Mouse (Mus musculus) left cerebral cortex, adult 2 months (tissue): ENCODE results near the gene Tmem40. TPM values are rescaled to one million over a fixed set of nuclear protein-coding genes. Genes with fewer than 3 reads are reported as not detected.

Experiments
- DNase-seq, 2 experiments: peaks; one replicate each; pipeline ENCODE4 v3.0.0; 2021 to 2022; ENCODE audit warnings: low spot score in 2 of 2, mixed read lengths in 1 of 2; ENCODE audit errors: extremely low spot score in 1 of 2
- H3K27ac ChIP-seq: fragments of 200-600 bp; 2 replicates; pipeline ENCODE4 v1.8.1; 2022
- H3K4me3 ChIP-seq: fragments of 200-600 bp; 2 replicates; pipeline ENCODE4 v1.8.1; 2022
- CTCF ChIP-seq: fragments of 200-600 bp; IDR thresholded peaks from 2 replicates; pipeline ENCODE4 v1.8.1; 2022; ENCODE audit warnings: antibody characterized with exemption, mild to moderate bottlenecking, moderate library complexity
- intact Hi-C: fragments of 180-260 bp; cut with DNase I; formaldehyde crosslinking; loops from one replicate; pipeline ENCODE4 v1.15.1; 2025
- microRNA-seq, 2 experiments: library from miRNA; unstranded; fragments of <30 nt; microRNA quantifications; one replicate each; pipeline ENCODE4 v1.2.0; 2021
- total RNA-seq, 2 experiments: library from RNA; stranded (reverse); gene quantifications; 2 replicates each; pipeline ENCODE4 v1.2.3; 2021

Tmem40 gene
- total RNA-seq, 2 experiments from 2014 or later = 1.2 TPM

DNA sequence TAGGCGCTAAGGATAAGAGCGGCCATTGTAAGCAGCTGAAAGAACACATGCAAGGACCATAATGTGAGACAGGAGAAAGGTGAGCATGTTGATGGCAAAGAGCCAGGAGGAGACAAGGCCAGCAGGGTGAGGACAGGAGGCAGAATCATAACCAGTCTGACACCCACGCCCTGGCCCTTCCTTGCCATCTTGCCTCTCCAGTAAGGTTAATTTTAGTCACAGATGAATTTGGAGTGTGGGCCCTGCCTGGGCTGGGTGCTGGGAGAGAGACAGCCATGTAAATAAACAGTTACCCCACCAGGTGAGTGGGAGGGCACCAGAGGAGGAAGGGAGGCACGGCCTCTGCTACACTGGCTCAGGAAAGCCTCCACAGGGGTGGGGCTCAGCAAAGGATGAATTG, 81.1 kb downstream of the Tmem40 start:
- Histone ChIP-seq H3K27ac (no peak overlapping the region), H3K4me3 (no peak overlapping the region)
- intact Hi-C loops = no loop called here
- no peak for DNase-seq
- TF ChIP-seq CTCF = no peak

Small RNA genes within 50 kb of the gene (microRNA-seq; reads per million reads assigned to microRNA genes)
- 0 reads per million in 2 experiments for gene Mir7660

Other genes with a start within 250 kb of the Tmem40 start
- 10 to 100 TPM; 22.2 to 25.7 TPM for gene Tsen2, start 217.7 kb downstream of the Tmem40 start, total RNA-seq
- gene Mkrn2os, start 169.8 kb downstream of the Tmem40 start, total RNA-seq = not detected
- 10 to 100 TPM; 28.5 to 38.3 TPM for gene Mkrn2, start 160.5 kb downstream of the Tmem40 start, total RNA-seq
- gene Raf1, start 85.8 kb downstream of the Tmem40 start, total RNA-seq = 10 to 100 TPM; 85.4 to 89.8 TPM
- 1 to 10 TPM; 1.8 to 1.9 TPM for gene Cand2, start 12.1 kb upstream of the Tmem40 start, total RNA-seq
- gene Rpl32, start 46.3 kb upstream of the Tmem40 start, total RNA-seq = 100 to 1,000 TPM; 429 to 479 TPM
- gene Efcab12, start 76.0 kb upstream of the Tmem40 start, total RNA-seq = 1 to 10 TPM; 5.4 to 6.1 TPM
- 1 to 10 TPM; 8.5 TPM for gene Mbd4, start 91.0 kb upstream of the Tmem40 start, total RNA-seq
- gene Ift122, start 91.1 kb upstream of the Tmem40 start, total RNA-seq = 10 to 100 TPM; 31.1 to 32.7 TPM
- under 1 TPM; 0.56 to 0.79 TPM for gene Rho, start 169.3 kb upstream of the Tmem40 start, total RNA-seq
- gene H1foo, start 182.5 kb upstream of the Tmem40 start, total RNA-seq = not detected
- gene Plxnd1, start 232.6 kb upstream of the Tmem40 start, total RNA-seq = 100 to 1,000 TPM; 127 to 131 TPM